Mouse (Mus musculus): ENCODE data around the gene Casz1. TPM values are rescaled to one million over a fixed set of nuclear protein-coding genes. Genes with fewer than 3 reads are reported as not detected.

Casz1 gene
- total and polyA plus RNA-seq, 2 experiments from 2014 or later = 2.3 to 6.3 TPM

DNA sequence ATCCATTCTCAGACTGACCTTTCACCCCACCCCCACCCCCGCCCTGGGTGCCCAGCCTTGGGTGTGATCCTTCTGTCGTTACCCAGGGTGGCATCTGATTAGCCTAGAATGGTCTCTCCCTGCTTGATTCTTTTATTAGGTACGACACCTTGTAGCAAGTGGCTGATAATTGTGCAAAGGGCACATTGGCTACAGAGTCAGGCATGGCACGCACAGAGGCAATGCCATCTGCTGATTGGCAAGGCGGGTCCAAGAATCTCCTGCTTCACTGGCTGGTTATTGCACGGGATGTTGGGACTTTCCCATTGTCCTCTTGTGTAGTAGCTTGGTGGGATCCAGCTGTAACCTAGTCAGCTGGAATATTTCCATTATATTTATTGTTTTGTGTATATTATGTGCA, 33.4 kb downstream of the Casz1 start:
- ATAC-seq (no peak; the same call in 1 of the 2 replicates), DNase-seq (ENCODE audit: low spot score) (no peak)
- Histone ChIP-seq H3K27me3 (ENCODE audit: insufficient read depth, low read length) (peaks cover 3% of the 10 kb centered on the region), H3K27ac (no peak overlapping the region), H3K36me3 (ENCODE audit: insufficient read depth, low read length) (no peaks in the 10 kb centered on the region), H3K9ac (replicated peaks; ENCODE audit: low read length) (no peak overlapping the region), H3K9me3 (ENCODE audit: low read length) (no peaks in the 10 kb centered on the region), H3K4me1 (ENCODE audit: insufficient read depth, low read length) (0 out of 2 replicates have a peak, but pooled peaks cover 5% of the 10 kb centered on the region), H3K4me3 (ENCODE audit: low read length) (no peak overlapping the region), H3K4me2 (ENCODE audit: low read depth, low read length) (no peak overlapping the region)
- WGBS = 71% methylated on average over 6 of the region's 6 CpGs
- TF ChIP-seq CTCF (IDR thresholded peaks at IDR 0.05; ENCODE audit: low read depth) = no peak

DNA sequence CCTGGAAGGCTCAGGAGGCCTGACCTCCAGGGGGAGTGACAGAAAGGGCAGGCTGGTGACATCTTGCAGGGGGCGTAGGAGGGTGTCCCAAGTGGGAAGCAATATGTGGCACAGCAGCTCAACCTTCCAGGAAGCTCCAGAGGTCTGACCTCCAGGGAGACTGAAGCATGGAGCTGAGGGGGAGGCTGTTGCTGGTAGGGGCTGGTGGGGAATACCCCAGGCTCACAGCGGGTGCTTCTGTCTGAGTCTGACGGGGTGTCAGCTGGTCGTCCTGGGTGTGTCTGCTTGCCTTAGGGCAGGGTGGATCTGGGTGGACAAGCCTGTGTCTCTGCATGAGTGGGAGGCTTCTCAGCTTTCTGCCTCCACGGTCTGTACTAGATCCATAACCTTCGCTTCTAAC, 38.1 kb downstream of the Casz1 start:
- H3K4me3 ChIP-seq (ENCODE audit: low read length) = no peak overlapping the region
- no peaks in the 10 kb centered on the region for H3K4me1 ChIP-seq (ENCODE audit: insufficient read depth, low read length)
- no peak for DNase-seq (ENCODE audit: low spot score)
- H3K9me3 ChIP-seq (ENCODE audit: low read length) = no peaks in the 10 kb centered on the region
- ATAC-seq = no peak
- no peak overlapping the region for H3K27ac ChIP-seq
- H3K9ac ChIP-seq (replicated peaks; ENCODE audit: low read length) = no peak overlapping the region
- no peaks in the 10 kb centered on the region for H3K36me3 ChIP-seq (ENCODE audit: insufficient read depth, low read length)
- H3K27me3 ChIP-seq (ENCODE audit: insufficient read depth, low read length) = peaks cover 15% of the 10 kb centered on the region
- H3K4me2 ChIP-seq (ENCODE audit: low read depth, low read length) = no peak overlapping the region
- TF ChIP-seq CTCF (IDR thresholded peaks at IDR 0.05; ENCODE audit: low read depth) = no peak
- WGBS = 68% methylated on average over 6 of the region's 6 CpGs

DNA sequence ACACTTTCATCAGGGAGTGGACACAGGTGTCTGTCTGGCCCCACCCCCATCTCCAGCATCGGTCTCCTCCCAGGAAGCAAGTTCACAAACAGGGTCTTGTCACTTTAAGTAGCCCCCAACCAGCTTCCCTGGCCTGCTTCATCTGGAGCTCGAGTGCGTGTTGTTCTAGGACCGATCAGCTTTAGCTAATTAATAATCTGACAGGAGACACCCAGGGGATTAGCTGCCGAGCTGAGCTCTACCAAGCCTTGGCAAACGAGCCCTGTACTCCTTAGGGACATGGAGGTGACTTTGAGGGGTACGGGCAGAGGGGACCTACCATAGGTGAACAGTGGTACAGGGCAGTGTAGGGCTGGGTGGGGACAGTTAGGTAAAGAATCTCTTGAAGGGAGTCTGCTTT, 40.7 kb downstream of the Casz1 start:
- no peak overlapping the region for H3K27ac ChIP-seq
- no peak for DNase-seq (ENCODE audit: low spot score)
- no peaks in the 10 kb centered on the region for H3K4me1 ChIP-seq (ENCODE audit: insufficient read depth, low read length)
- H3K9me3 ChIP-seq (ENCODE audit: low read length) = no peaks in the 10 kb centered on the region
- 35% methylated on average over 7 of the region's 7 CpGs for WGBS
- no peak overlapping the region for H3K9ac ChIP-seq (replicated peaks; ENCODE audit: low read length)
- H3K4me2 ChIP-seq (ENCODE audit: low read depth, low read length) = no peak overlapping the region
- TF ChIP-seq CTCF (IDR thresholded peaks at IDR 0.05; ENCODE audit: low read depth) = no peak
- H3K36me3 ChIP-seq (ENCODE audit: insufficient read depth, low read length) = no peaks in the 10 kb centered on the region
- no peak for ATAC-seq
- peaks cover 18% of the 10 kb centered on the region for H3K27me3 ChIP-seq (ENCODE audit: insufficient read depth, low read length)
- no peak overlapping the region for H3K4me3 ChIP-seq (ENCODE audit: low read length)

DNA sequence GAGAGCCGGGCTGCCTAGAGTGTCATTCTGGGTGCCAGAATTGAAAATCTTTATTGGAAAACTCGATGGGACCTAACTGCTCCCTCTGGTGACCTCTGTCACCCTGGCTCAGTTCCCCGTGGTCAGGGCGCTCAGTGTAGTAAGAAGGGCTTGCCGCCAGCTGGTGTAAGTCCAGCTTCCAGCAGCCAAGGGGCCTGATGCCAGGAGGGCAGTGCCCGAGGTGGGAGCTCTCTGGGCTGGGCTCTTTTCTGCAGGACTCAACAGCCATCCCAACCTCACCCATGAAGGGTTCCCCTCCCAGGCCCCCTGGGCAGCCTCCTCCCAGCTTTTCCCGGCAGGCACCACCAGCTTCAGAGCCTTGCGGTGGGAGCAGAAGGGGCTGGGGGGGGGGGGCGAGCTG, 42.0 kb downstream of the Casz1 start:
- peak; percentile 44; the same call in 1 of the 2 replicates for ATAC-seq
- Histone ChIP-seq H3K9me3 (ENCODE audit: low read length) (no peaks in the 10 kb centered on the region), H3K9ac (replicated peaks; ENCODE audit: low read length) (no peak overlapping the region), H3K27me3 (ENCODE audit: insufficient read depth, low read length) (peaks cover 25% of the 10 kb centered on the region), H3K4me2 (ENCODE audit: low read depth, low read length) (0 out of 2 replicates have a peak overlapping the region, but pooled peaks have one; percentile 18), H3K4me1 (ENCODE audit: insufficient read depth, low read length) (no peaks in the 10 kb centered on the region), H3K36me3 (ENCODE audit: insufficient read depth, low read length) (no peaks in the 10 kb centered on the region), H3K27ac (no peak overlapping the region), H3K4me3 (ENCODE audit: low read length) (no peak overlapping the region)
- WGBS = 36% methylated on average over 8 of the region's 9 CpGs
- peak; percentile 59 for DNase-seq (ENCODE audit: low spot score)
- TF ChIP-seq CTCF (IDR thresholded peaks at IDR 0.05; ENCODE audit: low read depth) = peak; percentile 13; the same call in 1 of the 2 replicates

DNA sequence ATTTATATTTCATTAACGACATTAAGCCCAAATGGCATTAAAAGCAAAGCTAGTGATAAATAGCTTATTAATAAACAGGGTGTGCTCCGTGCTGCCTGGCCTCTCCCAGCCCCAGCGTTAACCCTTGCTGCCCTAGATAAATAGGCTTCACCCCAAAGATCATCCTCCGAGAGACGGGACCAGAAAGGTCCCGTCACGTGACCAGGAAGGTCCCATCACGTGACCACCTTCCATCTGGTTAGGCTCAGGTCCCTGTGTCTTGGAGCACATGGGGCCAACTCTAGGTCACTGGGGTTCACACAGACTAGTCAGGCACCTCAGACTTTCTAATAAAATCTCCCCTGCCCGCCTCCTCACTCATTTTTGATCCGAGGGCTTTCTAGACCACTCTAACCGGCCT, 42.5 kb downstream of the Casz1 start:
- no peak for ATAC-seq
- no peaks in the 10 kb centered on the region for H3K36me3 ChIP-seq (ENCODE audit: insufficient read depth, low read length)
- peaks cover 25% of the 10 kb centered on the region for H3K27me3 ChIP-seq (ENCODE audit: insufficient read depth, low read length)
- no peak for DNase-seq (ENCODE audit: low spot score)
- no peak overlapping the region for H3K27ac ChIP-seq
- 57% methylated on average over 11 of the region's 11 CpGs for WGBS
- no peak for TF ChIP-seq CTCF (IDR thresholded peaks at IDR 0.05; ENCODE audit: low read depth)
- no peak overlapping the region for H3K9ac ChIP-seq (replicated peaks; ENCODE audit: low read length)
- H3K4me1 ChIP-seq (ENCODE audit: insufficient read depth, low read length) = no peaks in the 10 kb centered on the region
- 0 out of 2 replicates have a peak overlapping the region, but pooled peaks have one; percentile 18 for H3K4me2 ChIP-seq (ENCODE audit: low read depth, low read length)
- H3K4me3 ChIP-seq (ENCODE audit: low read length) = no peak overlapping the region
- H3K9me3 ChIP-seq (ENCODE audit: low read length) = no peaks in the 10 kb centered on the region

DNA sequence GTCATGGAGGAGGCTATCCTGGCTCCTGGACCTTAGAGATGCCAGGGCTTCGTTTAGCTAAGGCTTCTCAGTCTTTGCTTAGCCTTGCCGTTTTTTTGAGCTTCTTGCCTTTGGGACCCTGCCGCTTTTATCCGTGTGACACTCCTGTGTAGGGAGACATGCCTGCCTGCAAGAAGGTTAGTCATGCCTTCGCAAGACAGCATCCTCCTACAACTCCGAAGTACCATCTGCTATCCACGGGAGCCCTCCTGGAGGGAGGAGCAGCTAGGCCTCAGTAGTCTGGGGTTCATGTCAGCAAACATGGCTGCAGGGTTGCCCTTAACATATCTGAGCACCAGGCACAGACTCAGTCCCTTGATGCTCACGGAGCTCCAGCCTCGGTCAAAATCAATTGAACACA, 43.4 kb downstream of the Casz1 start:
- DNase-seq (ENCODE audit: low spot score) (no peak), ATAC-seq (no peak)
- no peak for TF ChIP-seq CTCF (IDR thresholded peaks at IDR 0.05; ENCODE audit: low read depth)
- no peaks in the 10 kb centered on the region for H3K4me1 ChIP-seq (ENCODE audit: insufficient read depth, low read length)
- no peaks in the 10 kb centered on the region for H3K9me3 ChIP-seq (ENCODE audit: low read length)
- peaks cover 22% of the 10 kb centered on the region; the same call in 1 of the 2 replicates for H3K27me3 ChIP-seq (ENCODE audit: insufficient read depth, low read length)
- no peak overlapping the region for H3K27ac ChIP-seq
- H3K9ac ChIP-seq (replicated peaks; ENCODE audit: low read length) = no peak overlapping the region
- H3K36me3 ChIP-seq (ENCODE audit: insufficient read depth, low read length) = no peaks in the 10 kb centered on the region
- H3K4me3 ChIP-seq (ENCODE audit: low read length) = no peak overlapping the region
- 70% methylated on average over 9 of the region's 9 CpGs for WGBS
- no peak overlapping the region for H3K4me2 ChIP-seq (ENCODE audit: low read depth, low read length)

DNA sequence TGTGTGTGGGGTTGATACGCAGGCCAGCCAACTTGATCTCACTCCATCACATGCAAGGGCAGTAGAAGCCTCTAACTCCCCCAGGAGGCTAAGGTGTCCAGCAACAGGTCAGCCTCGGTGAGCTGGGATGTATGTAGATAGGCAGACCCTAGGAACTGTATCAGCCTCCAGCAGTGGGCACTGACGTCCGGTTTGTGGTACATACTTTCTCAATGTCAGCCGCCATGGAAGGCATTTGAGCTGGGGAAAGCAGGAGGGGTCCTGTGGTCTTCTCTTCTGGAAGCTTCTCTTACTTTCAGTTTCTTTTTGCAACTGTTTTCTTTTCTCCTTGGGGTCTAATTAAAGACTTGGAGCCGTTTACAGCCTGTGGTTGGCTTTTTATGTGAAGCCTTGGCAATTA, 45.2 kb downstream of the Casz1 start:
- WGBS = 81% methylated on average over 6 of the region's 6 CpGs
- Histone ChIP-seq H3K9ac (replicated peaks; ENCODE audit: low read length) (no peak overlapping the region), H3K4me1 (ENCODE audit: insufficient read depth, low read length) (no peaks in the 10 kb centered on the region), H3K27ac (no peak overlapping the region), H3K9me3 (ENCODE audit: low read length) (no peaks in the 10 kb centered on the region), H3K4me2 (ENCODE audit: low read depth, low read length) (no peak overlapping the region), H3K27me3 (ENCODE audit: insufficient read depth, low read length) (peaks cover 18% of the 10 kb centered on the region; the same call in 1 of the 2 replicates), H3K4me3 (ENCODE audit: low read length) (no peak overlapping the region), H3K36me3 (ENCODE audit: insufficient read depth, low read length) (no peaks in the 10 kb centered on the region)
- no peak for ATAC-seq
- TF ChIP-seq CTCF (IDR thresholded peaks at IDR 0.05; ENCODE audit: low read depth) = no peak
- no peak for DNase-seq (ENCODE audit: low spot score)

Measured in hindbrain, postnatal 0 days (tissue).